Mouse (Mus musculus) spleen, adult 2 months (tissue): ENCODE results near the gene Gm28230.

ENCODE experiments used
- CTCF ChIP-seq: fragments of 200-500 bp; IDR thresholded peaks from 2 replicates; pipeline ENCODE4 v1.5.1; 2011; ENCODE audit warnings: mild to moderate bottlenecking, inconsistent platforms; ENCODE audit not compliant: insufficient read depth, insufficient read length, insufficient replicate concordance; ENCODE audit errors: extremely low read depth
- POLR2A ChIP-seq: fragments of 200-500 bp; IDR thresholded peaks from 2 replicates; pipeline ENCODE4 v1.6.1; 2011; ENCODE audit warnings: low read depth, low read length, inconsistent platforms

GRCm38 (mm10) chr2:74741252-74741978, 14.9 kb downstream of the Gm28230 start:
- TF ChIP-seq CTCF (no peak), POLR2A (no peak)
